Mouse (Mus musculus): ENCODE data around the gene Cul4a.
A peak's percentile ranks its signal among the peaks of the same experiment; 100 is the strongest.

- TF ChIP-seq CTCF (IDR thresholded peaks at IDR 0.05; ENCODE audit: low read depth, low read length) = no peak
- TF ChIP-seq GATA1 (IDR thresholded peaks at IDR 0.05; ENCODE audit: borderline replicate concordance, low read length) = no peak
- TF ChIP-seq TAL1 (conservative IDR thresholded peaks at IDR 0.05; ENCODE audit: low read depth, low read length) = peak; percentile 56
- no peak for TF ChIP-seq POLR2AphosphoS5 (IDR thresholded peaks at IDR 0.05; ENCODE audit: insufficient replicate concordance, low read depth, low read length)
- TF ChIP-seq GATA2 (IDR thresholded peaks at IDR 0.05; ENCODE audit: borderline replicate concordance, low read depth, low read length) = no peak
Measured at GRCm38 (mm10) chr8:13107990-13108638, 2.7 kb downstream of the Cul4a start.

Data from G1E (cell line).